Mouse (Mus musculus) spleen, embryonic (tissue): Measurements from ENCODE around the gene 4931423N10Rik.
"Not testable (repeated sequence)": the region's sequence is repeated elsewhere in the genome, so short reads cannot be mapped to it uniquely, and the experiment has no call there.

Experiments used
- CTCF ChIA-PET: fragments of 350-600 bp; sonication (Branson Sonifier 250); formaldehyde crosslinking; loops from one replicate; lab custom pipeline; 2022; lab: Charles Lee

4931423N10Rik gene

GRCm38 (mm10) chr2:23207070-23207526, at the start of gene 4931423N10Rik:
TSS of gene 4931423N10Rik (plus strand) at chr2:23207476.
- CTCF ChIA-PET = no interaction called here

- CTCF ChIA-PET = no interaction called here
These were observed 35.0 kb upstream of the 4931423N10Rik start for GRCm38 (mm10) chr2:23172305-23172704.

- CTCF ChIA-PET = no interaction called here
These were observed 12.9 kb upstream of the 4931423N10Rik start for GRCm38 (mm10) chr2:23194366-23194765.

DNA sequence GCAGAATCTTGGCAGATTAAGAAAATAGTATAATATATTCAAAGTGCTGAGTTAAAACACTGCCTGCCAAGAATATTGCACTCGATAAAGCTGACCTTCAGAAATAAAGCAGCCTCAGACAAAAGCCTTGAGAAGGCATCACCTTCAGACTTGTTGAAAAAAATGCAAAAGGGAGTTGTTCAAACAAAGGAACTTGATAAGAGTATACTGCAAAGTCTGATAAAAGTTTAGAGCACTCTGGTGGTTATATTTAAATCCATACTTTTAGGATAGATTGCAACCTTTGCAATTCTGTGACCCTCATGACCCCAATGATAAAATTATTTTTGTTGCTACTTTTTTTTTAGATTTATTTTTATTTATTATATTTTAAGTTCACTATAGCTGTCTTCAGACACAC, 6.2 kb upstream of the 4931423N10Rik start:
- CTCF ChIA-PET = no interaction called here

GRCm38 (mm10) chr2:23202900-23203670, 4.2 kb upstream of the 4931423N10Rik start:
- CTCF ChIA-PET = no interaction called here

DNA sequence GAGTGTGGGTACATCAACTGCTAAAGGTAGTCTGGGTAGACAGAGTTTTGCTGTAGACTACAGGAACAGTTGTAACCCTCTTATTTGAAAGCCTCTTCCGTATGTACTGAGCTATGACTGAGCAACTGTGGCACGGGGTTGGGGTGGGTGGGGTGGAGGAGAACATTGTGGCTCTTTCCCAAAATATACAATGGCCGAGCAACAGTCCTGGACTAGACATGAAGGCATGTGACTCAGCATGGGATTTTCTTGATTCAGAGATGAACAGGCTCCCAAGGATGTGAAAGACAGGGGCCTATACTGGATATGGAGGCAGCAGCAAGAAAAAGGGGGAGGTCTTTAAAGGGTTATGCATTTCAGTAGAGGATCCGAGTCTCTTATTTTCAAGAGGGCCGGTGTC, 6.4 kb downstream of the 4931423N10Rik start:
- CTCF ChIA-PET = no interaction called here

DNA sequence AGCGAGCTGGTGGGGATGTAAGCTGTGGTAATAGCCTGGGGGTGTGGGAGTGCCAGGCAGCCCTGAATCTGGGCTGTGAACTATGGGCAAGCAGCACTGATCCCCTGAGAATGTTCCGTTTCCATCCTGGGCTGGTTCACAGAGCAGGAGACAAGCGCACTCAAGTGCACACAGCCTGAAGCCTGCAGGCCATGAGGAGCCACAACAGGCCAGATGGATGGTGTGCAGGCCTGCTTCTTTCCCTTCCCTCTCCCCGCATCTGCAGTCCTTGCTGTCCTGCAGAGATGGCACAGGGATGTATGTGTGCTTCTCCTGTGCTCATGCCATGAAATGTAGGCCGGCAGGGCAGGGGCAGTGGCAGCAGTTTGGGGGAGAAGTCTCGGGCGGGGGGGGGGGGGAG, 17.9 kb downstream of the 4931423N10Rik start:
- CTCF ChIA-PET = no interaction called here

DNA sequence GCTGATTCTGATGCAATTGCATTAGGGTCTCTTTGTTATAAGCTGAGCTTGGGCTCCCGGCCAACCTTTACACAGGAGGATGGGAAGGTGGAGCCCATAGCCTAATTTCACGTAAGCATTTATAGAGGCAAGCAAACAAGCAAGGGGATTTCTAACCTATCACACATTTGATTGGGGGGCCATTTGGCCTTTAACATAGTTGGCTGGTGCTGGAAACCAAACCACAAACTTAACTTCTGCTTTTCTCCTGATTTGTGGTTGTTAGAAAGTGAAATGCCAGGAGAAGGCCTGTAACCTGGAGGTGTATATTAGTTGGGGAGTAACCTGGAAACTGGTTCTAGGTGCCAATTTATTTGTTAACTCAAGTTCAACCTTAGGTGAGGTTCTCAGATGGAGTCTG, 21.2 kb downstream of the 4931423N10Rik start:
- CTCF ChIA-PET = no interaction called here

DNA sequence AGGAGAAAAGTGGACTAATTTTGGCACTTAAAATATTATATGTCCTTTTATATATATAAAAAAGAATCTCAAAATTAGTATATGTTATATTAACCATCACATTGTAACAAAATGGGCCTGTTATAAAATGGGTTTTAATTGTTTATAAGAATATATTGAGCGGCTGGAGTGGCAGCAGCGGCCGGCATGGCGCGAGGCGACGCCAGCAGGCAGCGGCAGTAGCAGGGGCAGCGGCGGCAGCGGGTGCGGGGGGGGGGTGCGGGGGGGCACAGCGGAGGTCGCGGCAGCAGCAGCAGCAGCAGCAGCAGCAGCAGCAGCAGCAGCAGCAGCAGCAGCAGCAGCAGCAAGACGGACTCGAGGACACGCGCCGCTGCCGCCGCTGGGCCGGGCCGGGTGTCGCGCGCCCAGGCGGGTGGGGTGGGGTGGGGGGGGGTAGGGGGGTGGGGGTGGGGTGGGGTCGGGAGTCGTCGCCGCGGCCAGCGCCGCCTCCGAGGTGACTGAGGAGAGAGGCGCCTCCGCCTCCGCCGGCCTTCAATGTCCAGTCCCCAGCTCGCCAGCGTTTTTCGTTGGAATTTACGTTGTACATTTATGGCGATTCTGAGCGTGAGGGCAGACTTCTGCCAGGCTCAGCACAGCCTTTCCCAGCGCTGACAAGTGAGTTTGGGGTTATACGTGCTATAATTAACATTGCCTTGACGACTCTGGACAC, 26.9 kb downstream of the 4931423N10Rik start:
- CTCF ChIA-PET = no interaction called here

DNA sequence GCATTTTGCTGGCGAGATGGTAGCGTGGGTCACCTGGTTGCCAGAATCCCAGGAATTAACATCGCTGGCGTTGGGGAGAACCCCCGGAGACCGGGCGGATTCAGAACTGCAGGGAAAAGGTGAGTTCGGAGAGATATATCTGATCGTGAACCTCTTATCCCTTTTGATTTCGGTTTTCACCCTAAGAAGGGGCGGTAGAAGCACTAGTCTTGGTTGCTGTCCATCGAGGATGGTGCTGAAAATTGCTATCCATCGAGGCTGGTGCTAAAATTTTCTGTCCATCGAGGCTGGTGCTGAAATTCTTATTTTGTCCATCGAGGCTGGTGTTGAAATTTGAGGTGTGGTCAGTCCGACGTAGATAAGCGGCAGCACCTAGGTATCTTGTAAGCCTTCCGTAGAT, 83.7 kb downstream of the 4931423N10Rik start:
- CTCF ChIA-PET = not testable (repeated sequence)

DNA sequence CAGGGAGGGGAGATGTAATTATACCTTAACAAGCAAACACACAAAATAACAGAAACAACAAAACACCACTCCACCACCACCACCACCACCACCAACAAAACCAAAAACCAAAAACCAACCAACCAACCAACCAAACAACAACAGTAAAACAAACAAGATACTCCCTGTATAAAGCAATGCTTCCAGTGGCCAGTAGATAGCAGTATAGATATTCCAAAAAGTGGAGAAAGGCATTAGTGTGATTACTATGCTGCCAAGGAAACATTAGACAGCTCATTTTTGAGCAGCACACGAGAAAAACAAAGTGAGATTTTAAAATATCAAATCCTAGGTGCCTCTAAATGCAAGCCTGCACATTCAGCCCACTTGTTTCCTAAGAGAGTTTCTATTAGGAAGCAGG, 107.6 kb downstream of the 4931423N10Rik start:
- CTCF ChIA-PET = no interaction called here
